ENCODE assay signal across 29 mouse cellular contexts in the genomic region with DNA sequence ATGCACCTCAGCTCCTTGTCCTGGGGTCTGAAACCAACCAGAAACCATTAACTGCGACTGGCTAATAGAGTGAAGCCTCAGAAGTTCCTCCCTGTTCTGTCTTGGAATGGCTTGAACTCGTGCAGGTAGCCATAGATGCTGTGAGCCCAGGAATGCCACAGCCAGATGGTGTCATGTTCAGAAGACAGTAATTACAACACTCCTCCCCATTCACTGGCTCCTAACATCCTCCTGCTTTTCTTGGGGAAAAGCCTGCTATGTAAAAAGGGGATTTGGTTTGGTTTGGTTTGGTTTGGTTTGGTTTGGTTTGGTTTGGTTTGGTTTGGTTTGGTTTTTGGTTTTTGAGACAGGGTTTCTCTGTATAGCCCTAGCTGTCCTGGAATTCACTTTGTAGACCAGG. TPM values are rescaled to one million over a fixed set of nuclear protein-coding genes. Genes with fewer than 3 reads are reported as not detected.
DNase-seq lines count a peak whose midpoint lies in the region; ATAC-seq and TF ChIP-seq lines count a peak whose summit lies in the region.
"Had no signal": no experiment of that assay in that cellular context is flagged by ENCODE, and none has a peak within 500 bp of the region (broad histone marks: within the 10 kb centered on the region; RNA-seq: fewer than 3 reads in every experiment).

No protein-coding gene starts in this region.

- 67% methylated on average over 2 of the region's 2 CpGs for WGBS in liver, embryonic 11.5 days
- WGBS in liver, embryonic 14.5 days (ENCODE audit: insufficient replicate concordance) = 59% methylated on average over 2 of the region's 2 CpGs

- H3K4me1 ChIP-seq in liver, embryonic 11.5 days (replicated peaks; ENCODE audit: control insufficient read depth, insufficient read depth, low read length) = peaks cover 30% of the 10 kb centered on the region
- peaks cover 36 to 44% of the 10 kb centered on the region in 2 experiments for H3K4me1 ChIP-seq in liver, embryonic 14.5 days (replicated peaks; ENCODE audit: control insufficient read depth in 2 of 2, insufficient read depth in 2 of 2, low read length in 1 of 2)

- H3K4me2 ChIP-seq in liver, embryonic 11.5 days = peak overlapping the region; percentile 20; the same call in 1 of the 2 replicates
- H3K4me2 ChIP-seq in liver, embryonic 14.5 days (ENCODE audit: low read depth) = no peak overlapping the region
- H3K4me2 ChIP-seq: embryonic facial prominence, embryonic 13.5 days; embryonic facial prominence, embryonic 15.5 days; forebrain, embryonic 12.5 days had no signal

- H3K4me3 ChIP-seq in liver, embryonic 11.5 days (ENCODE audit: low read depth, low read length) = no peak overlapping the region
- H3K4me3 ChIP-seq in liver, embryonic 14.5 days (ENCODE audit: insufficient read depth in 1 of 2, low read depth in 2 of 2, low read length in 2 of 2) = no peak overlapping the region
- H3K4me3 ChIP-seq: embryonic facial prominence, embryonic 13.5 days; embryonic facial prominence, embryonic 15.5 days; erythroblast, embryonic 14.5 days; forebrain, embryonic 10.5 days; forebrain, embryonic 12.5 days had no signal

- no peak for TF ChIP-seq EP300 in liver, embryonic 14.5 days (IDR thresholded peaks at IDR 0.05; ENCODE audit: low read depth)

- no peak for TF ChIP-seq CTCF in liver, embryonic 14.5 days (IDR thresholded peaks at IDR 0.05; ENCODE audit: low read depth)

- no peak for ATAC-seq in liver, embryonic 11.5 days (replicated peaks; ENCODE audit: low FRiP score)
- ATAC-seq in liver, embryonic 14.5 days (ENCODE audit: insufficient read depth) = no peak
- ATAC-seq: CD4-positive, CD25-positive, alpha-beta regulatory T cell, adult 4 months; forebrain, embryonic 14.5 days; forebrain, embryonic 16.5 days; Patski had no signal

- DNase-seq in liver, embryonic 11.5 days (ENCODE audit: low spot score) = no peak
- no peak for DNase-seq in liver
- DNase-seq in ES-CJ7 (ENCODE audit: low read depth, low spot score) = peak; percentile 67
- peak; percentile 80 for DNase-seq in ZHBTc4 (ENCODE audit: low read depth, low spot score)
- no peak for DNase-seq in liver, embryonic 14.5 days (ENCODE audit: low read depth in 3 of 3, low spot score in 3 of 3)
- DNase-seq in retina, embryonic 14.5 days (ENCODE audit: low spot score) = no peak
- no peak for DNase-seq in testis, postnatal 14 days (ENCODE audit: low spot score)
- no peak for DNase-seq in urinary bladder, postnatal 36 days (ENCODE audit: low spot score in 2 of 2)
- DNase-seq: adrenal gland, adult 2 months; adrenal gland, postnatal 10 days; adrenal gland, postnatal 25 days; B cell, adult 2 months; cerebellum, adult 11 months; cerebellum, adult 18-20 months; cerebellum, adult 8-10 months; cerebellum, adult 9-11 months; cerebellum, postnatal 14 days; cerebellum, postnatal 36 days; embryo, embryonic 11 days had no signal

- H3K27me3 ChIP-seq in liver, embryonic 11.5 days (replicated peaks; ENCODE audit: control insufficient read depth, insufficient read depth, low read length) = no peaks in the 10 kb centered on the region
- no peaks in the 10 kb centered on the region for H3K27me3 ChIP-seq in liver, embryonic 14.5 days (ENCODE audit: control insufficient read depth, insufficient read depth, low read length)
- H3K27me3 ChIP-seq: CH12.LX; embryonic facial prominence, embryonic 13.5 days; embryonic facial prominence, embryonic 15.5 days; forebrain, embryonic 12.5 days; Patski had no signal

- H3K27ac ChIP-seq in liver, embryonic 11.5 days (ENCODE audit: low read depth, low read length) = no peak overlapping the region
- peak overlapping the region; percentile 22; the same call in 1 of the 2 replicates for H3K27ac ChIP-seq in liver, embryonic 14.5 days
- H3K27ac ChIP-seq: embryonic facial prominence, embryonic 13.5 days; embryonic facial prominence, embryonic 15.5 days; forebrain, embryonic 10.5 days; forebrain, embryonic 12.5 days had no signal

- H3K36me3 ChIP-seq in liver, embryonic 11.5 days (ENCODE audit: control insufficient read depth, insufficient read depth, low read length) = no peaks in the 10 kb centered on the region
- no peaks in the 10 kb centered on the region for H3K36me3 ChIP-seq in liver, embryonic 14.5 days (replicated peaks; ENCODE audit: control insufficient read depth, insufficient read depth, low read depth)
- H3K36me3 ChIP-seq: embryonic facial prominence, embryonic 13.5 days; embryonic facial prominence, embryonic 15.5 days; forebrain, embryonic 10.5 days; forebrain, embryonic 12.5 days had no signal

- no peak overlapping the region for H3K9ac ChIP-seq in liver, embryonic 11.5 days (ENCODE audit: low read depth, low read length)
- no peak overlapping the region for H3K9ac ChIP-seq in liver, embryonic 14.5 days (replicated peaks)
- H3K9ac ChIP-seq: embryonic facial prominence, embryonic 13.5 days; embryonic facial prominence, embryonic 15.5 days; forebrain, embryonic 12.5 days had no signal

- H3K9me3 ChIP-seq in liver, embryonic 11.5 days (ENCODE audit: control insufficient read depth, low read length) = no peaks in the 10 kb centered on the region
- no peaks in the 10 kb centered on the region for H3K9me3 ChIP-seq in liver, embryonic 14.5 days (ENCODE audit: control insufficient read depth, low read length)
- H3K9me3 ChIP-seq: embryonic facial prominence, embryonic 13.5 days; embryonic facial prominence, embryonic 15.5 days; forebrain, embryonic 10.5 days; forebrain, embryonic 12.5 days had no signal

RNA-seq across cellular contexts. Expression of gene Chd2, which starts 59.7 kb away (rescaled TPM):
- 30.9 and 34.5 TPM in 2 replicates for polyA plus RNA-seq in liver, embryonic 11.5 days (2014; fragmentation: Nextera tagmentation; extraction: Ambion mirVana)
- polyA plus RNA-seq in liver, embryonic 14.5 days (2012; rRNA removed) = 12.0 and 13.1 TPM in 2 replicates
- polyA plus RNA-seq in liver, embryonic 14.5 days (2014; fragmentation: Nextera tagmentation; extraction: Ambion mirVana) = 14.8 and 17.4 TPM in 2 replicates

Comparison
In these comparisons a context has a peak if more than half of its experiments do, and no peak if none do; other contexts are left out.
1. DNase-seq: peak in ES-CJ7 (single experiment) and ZHBTc4 (single experiment); none in liver, embryonic 11.5 days (single experiment), liver (single experiment), liver, embryonic 14.5 days (0 of 3), retina, embryonic 14.5 days (single experiment), testis, postnatal 14 days (single experiment) and urinary bladder, postnatal 36 days (0 of 2).